Mouse (Mus musculus): ENCODE results near the gene Rpl5. TPM values are rescaled to one million over a fixed set of nuclear protein-coding genes. Genes with fewer than 3 reads are reported as not detected.

The Rpl5 gene
- polyA plus RNA-seq, 1 experiment: 29.9 TPM

DNA sequence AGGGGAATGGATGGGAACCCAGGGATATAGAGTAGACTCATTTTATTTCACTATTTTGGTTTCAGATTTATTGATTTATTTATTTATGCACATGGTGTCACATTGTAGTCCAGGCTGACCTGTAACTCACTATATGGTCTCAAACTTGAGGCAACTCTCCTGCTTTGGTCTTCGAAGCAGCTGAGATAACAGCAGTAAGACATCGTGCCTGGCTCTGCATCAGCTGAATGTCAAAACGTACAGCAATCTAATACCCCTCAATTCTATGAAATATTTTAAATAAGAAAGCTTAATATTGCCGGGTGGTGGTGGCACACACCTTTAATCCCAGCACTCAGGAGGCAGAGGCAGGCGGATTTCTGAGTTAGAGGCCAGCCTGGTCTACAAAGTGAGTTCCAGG lies 10.7 kb downstream of the Rpl5 start:
- TF ChIP-seq CTCF (IDR thresholded peaks at IDR 0.05; ENCODE audit: extremely low read depth, insufficient read depth, insufficient read length, insufficient replicate concordance) (no peak), POLR2A (IDR thresholded peaks at IDR 0.05; ENCODE audit: low read depth, low read length) (no peak)
- no peaks in the 10 kb centered on the region for H3K4me1 ChIP-seq (ENCODE audit: control insufficient read depth, insufficient read depth, insufficient read length)
- DNase-seq (ENCODE audit: low read depth in 1 of 2, low spot score in 2 of 2): no peak
- H3K27me3 ChIP-seq (ENCODE audit: control insufficient read depth, insufficient read depth, low read length): no peaks in the 10 kb centered on the region
- H3K4me3 ChIP-seq (ENCODE audit: extremely low read depth, insufficient read depth, insufficient read length): no peak overlapping the region
- peaks cover 37% of the 10 kb centered on the region for H3K36me3 ChIP-seq (ENCODE audit: control insufficient read depth, insufficient read depth, low read length)
- no peak overlapping the region for H3K27ac ChIP-seq (ENCODE audit: insufficient read depth, low read length)
- 95% methylated on average over 5 of the region's 5 CpGs for WGBS

DNA sequence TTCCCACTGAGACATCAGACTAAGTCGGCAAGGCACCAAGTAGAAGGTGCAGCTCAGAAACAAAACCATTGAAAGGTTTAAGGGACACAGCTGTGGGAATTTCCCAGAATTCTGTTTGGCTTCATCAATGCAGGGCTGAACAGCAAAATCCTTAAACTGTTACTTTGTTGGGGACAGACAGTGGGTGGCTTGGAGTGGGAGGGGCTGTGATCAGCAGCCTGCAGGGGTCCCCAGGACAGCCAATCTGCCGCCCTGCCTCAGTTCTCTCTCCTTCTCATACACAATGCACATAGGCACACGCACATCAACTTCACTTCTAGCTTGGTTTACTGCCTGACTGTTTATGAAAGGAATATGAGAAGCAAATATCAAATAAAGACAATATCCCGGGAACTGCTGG lies 15.0 kb downstream of the Rpl5 start:
- TF ChIP-seq POLR2A (IDR thresholded peaks at IDR 0.05; ENCODE audit: low read depth, low read length) (no peak), CTCF (IDR thresholded peaks at IDR 0.05; ENCODE audit: extremely low read depth, insufficient read depth, insufficient read length, insufficient replicate concordance) (no peak)
- Histone ChIP-seq H3K27me3 (ENCODE audit: control insufficient read depth, insufficient read depth, low read length) (no peaks in the 10 kb centered on the region), H3K36me3 (ENCODE audit: control insufficient read depth, insufficient read depth, low read length) (peaks cover 15% of the 10 kb centered on the region), H3K4me3 (ENCODE audit: extremely low read depth, insufficient read depth, insufficient read length) (no peak overlapping the region), H3K4me1 (ENCODE audit: control insufficient read depth, insufficient read depth, insufficient read length) (no peaks in the 10 kb centered on the region), H3K27ac (ENCODE audit: insufficient read depth, low read length) (no peak overlapping the region)
- WGBS: 96% methylated on average over 4 of the region's 4 CpGs
- no peak for DNase-seq (ENCODE audit: low read depth in 1 of 2, low spot score in 2 of 2)

DNA sequence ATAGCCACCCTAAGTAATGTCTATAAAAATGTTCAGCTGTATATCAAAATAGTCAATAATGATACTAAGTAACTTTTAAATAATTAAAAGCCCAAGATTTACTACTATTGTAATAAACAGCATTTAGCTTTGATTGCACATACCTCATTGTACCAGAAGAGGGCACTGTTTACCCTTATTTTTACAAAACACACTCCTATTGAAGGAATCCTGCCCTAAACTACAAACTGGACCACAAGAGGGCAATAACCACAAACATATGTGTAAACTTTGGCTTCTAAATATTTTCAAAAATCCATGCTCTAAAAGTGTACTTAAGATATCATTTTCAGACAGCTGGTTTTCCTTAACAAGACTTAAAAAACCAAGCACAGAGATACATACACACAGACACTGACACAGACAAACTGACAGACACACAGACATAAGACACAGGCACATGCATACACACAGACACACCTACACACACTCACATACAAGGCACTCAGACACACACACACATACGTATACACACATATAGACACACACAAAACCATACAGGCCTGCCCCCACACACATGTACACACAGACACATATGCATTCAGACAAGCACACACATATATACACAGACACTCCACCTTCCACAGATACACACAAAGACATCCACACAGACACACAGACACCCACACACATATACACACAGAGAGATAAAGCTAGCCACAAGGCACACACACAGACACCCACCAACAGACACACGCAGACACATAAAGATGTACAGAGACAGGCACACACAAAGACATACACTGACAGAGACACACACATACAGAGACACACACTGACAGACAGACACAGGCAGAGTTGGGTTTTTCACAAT lies 21.3 kb downstream of the Rpl5 start:
- TF ChIP-seq POLR2A (IDR thresholded peaks at IDR 0.05; ENCODE audit: low read depth, low read length): no peak
- Histone ChIP-seq H3K27ac (ENCODE audit: insufficient read depth, low read length) (no peak overlapping the region), H3K4me3 (ENCODE audit: extremely low read depth, insufficient read depth, insufficient read length) (no peak overlapping the region), H3K27me3 (ENCODE audit: control insufficient read depth, insufficient read depth, low read length) (no peaks in the 10 kb centered on the region), H3K4me1 (ENCODE audit: control insufficient read depth, insufficient read depth, insufficient read length) (peaks cover 7% of the 10 kb centered on the region; the same call in 1 of the 2 replicates), H3K36me3 (ENCODE audit: control insufficient read depth, insufficient read depth, low read length) (peaks cover 8% of the 10 kb centered on the region)
- peak in 1 of 2 experiments; percentile 78 for DNase-seq (ENCODE audit: low read depth in 1 of 2, low spot score in 2 of 2)
- 91% methylated on average over 2 of the region's 2 CpGs for WGBS

DNA sequence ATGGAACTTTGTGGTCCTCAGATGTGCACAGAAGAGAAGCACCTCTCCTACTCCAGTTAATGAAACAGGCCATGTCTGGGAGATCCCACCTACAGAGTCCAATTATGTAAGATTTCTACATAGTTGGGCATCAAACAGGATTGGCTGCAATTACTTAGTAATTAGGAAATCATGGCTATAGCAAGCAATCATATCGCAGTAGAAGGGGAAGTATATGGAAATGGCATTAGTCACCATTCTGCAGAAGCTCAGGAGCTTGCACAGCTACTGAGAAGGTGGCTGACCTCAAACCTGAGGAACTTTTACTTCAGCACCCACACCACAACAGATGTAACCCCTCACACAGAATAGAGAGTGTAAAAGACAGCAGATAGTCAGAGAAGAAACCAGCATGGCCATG lies 22.5 kb downstream of the Rpl5 start:
- Histone ChIP-seq H3K36me3 (ENCODE audit: control insufficient read depth, insufficient read depth, low read length) (peaks cover 6% of the 10 kb centered on the region), H3K27me3 (ENCODE audit: control insufficient read depth, insufficient read depth, low read length) (no peaks in the 10 kb centered on the region)
- DNase-seq (ENCODE audit: low read depth in 1 of 2, low spot score in 2 of 2): no peak

GRCm38 (mm10) chr5:107924564-107924963 lies 24.3 kb downstream of the Rpl5 start:
- H3K4me3 ChIP-seq (ENCODE audit: extremely low read depth, insufficient read depth, insufficient read length): no peak overlapping the region
- WGBS: 96% methylated on average over 8 of the region's 8 CpGs
- no peak for TF ChIP-seq POLR2A (IDR thresholded peaks at IDR 0.05; ENCODE audit: low read depth, low read length)
- no peak for TF ChIP-seq CTCF (IDR thresholded peaks at IDR 0.05; ENCODE audit: extremely low read depth, insufficient read depth, insufficient read length, insufficient replicate concordance)
- no peaks in the 10 kb centered on the region for H3K27me3 ChIP-seq (ENCODE audit: control insufficient read depth, insufficient read depth, low read length)
- H3K36me3 ChIP-seq (ENCODE audit: control insufficient read depth, insufficient read depth, low read length): peaks cover 6% of the 10 kb centered on the region
- H3K27ac ChIP-seq (ENCODE audit: insufficient read depth, low read length): no peak overlapping the region
- DNase-seq (ENCODE audit: low read depth in 1 of 2, low spot score in 2 of 2): no peak
- peaks cover 8% of the 10 kb centered on the region; the same call in 1 of the 2 replicates for H3K4me1 ChIP-seq (ENCODE audit: control insufficient read depth, insufficient read depth, insufficient read length)

More for the DNA sequence above, 22.5 kb downstream of the Rpl5 start:
- 18% methylated on average over 1 of the region's 1 CpGs for WGBS
- TF ChIP-seq POLR2A (IDR thresholded peaks at IDR 0.05; ENCODE audit: low read depth, low read length) (no peak), CTCF (IDR thresholded peaks at IDR 0.05; ENCODE audit: extremely low read depth, insufficient read depth, insufficient read length, insufficient replicate concordance) (no peak)
- no peak overlapping the region for H3K4me3 ChIP-seq (ENCODE audit: extremely low read depth, insufficient read depth, insufficient read length)
- H3K4me1 ChIP-seq (ENCODE audit: control insufficient read depth, insufficient read depth, insufficient read length): peaks cover 8% of the 10 kb centered on the region; the same call in 1 of the 2 replicates
- H3K27ac ChIP-seq (ENCODE audit: insufficient read depth, low read length): peak overlapping the region; percentile 16; the same call in 1 of the 2 replicates

DNA sequence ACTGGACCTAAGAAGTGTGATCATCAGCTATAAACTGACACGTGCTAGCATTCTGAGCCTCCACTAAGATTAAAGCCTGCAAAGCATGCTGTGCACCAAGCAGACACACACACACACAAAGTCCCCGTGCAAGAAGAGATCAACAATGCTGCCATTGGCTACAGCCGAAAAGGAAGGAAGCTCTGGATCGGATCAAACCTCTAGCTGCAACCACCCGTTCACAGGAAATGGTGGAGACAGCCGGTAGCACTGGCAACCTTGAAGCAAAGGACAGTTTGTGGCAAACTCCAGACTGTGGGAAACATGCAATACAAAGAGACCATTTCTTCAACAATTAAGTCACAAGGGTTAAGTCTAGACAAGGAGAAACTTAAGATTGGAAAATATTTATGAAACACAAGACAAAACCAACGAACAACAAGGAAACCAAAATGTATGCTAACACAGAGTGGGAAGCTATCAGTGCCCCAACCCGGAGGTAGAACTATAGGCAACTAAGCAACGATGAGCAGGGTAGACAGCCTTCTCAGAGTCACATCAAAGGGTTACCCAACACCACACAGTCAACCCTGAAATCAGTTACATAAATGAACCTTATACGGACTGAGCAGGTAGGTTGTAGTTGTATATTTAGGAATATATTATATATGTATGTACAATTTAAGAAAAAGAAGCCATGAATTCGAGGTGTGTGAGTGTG lies 26.4 kb downstream of the Rpl5 start:
- Histone ChIP-seq H3K4me3 (ENCODE audit: extremely low read depth, insufficient read depth, insufficient read length) (no peak overlapping the region), H3K27me3 (ENCODE audit: control insufficient read depth, insufficient read depth, low read length) (no peaks in the 10 kb centered on the region), H3K4me1 (ENCODE audit: control insufficient read depth, insufficient read depth, insufficient read length) (peaks cover 8% of the 10 kb centered on the region; the same call in 1 of the 2 replicates), H3K27ac (ENCODE audit: insufficient read depth, low read length) (peak overlapping the region; percentile 36), H3K36me3 (ENCODE audit: control insufficient read depth, insufficient read depth, low read length) (peaks cover 6% of the 10 kb centered on the region)
- TF ChIP-seq CTCF (IDR thresholded peaks at IDR 0.05; ENCODE audit: extremely low read depth, insufficient read depth, insufficient read length, insufficient replicate concordance) (no peak), POLR2A (IDR thresholded peaks at IDR 0.05; ENCODE audit: low read depth, low read length) (no peak)
- DNase-seq (ENCODE audit: low read depth in 1 of 2, low spot score in 2 of 2): peak in 1 of 2 experiments; percentile 52
- WGBS: 18% methylated on average over 11 of the region's 11 CpGs

All from spleen, adult 2 months (tissue).